Mouse (Mus musculus): Measurements from ENCODE around the gene Ifngr2. TPM values are rescaled to one million over a fixed set of nuclear protein-coding genes. Genes with fewer than 3 reads are reported as not detected.
A peak's percentile ranks its signal among the peaks of the same experiment; 100 is the strongest.

Gene Ifngr2
- polyA plus RNA-seq, 1 experiment from 2014 or later: 117 TPM

DNA sequence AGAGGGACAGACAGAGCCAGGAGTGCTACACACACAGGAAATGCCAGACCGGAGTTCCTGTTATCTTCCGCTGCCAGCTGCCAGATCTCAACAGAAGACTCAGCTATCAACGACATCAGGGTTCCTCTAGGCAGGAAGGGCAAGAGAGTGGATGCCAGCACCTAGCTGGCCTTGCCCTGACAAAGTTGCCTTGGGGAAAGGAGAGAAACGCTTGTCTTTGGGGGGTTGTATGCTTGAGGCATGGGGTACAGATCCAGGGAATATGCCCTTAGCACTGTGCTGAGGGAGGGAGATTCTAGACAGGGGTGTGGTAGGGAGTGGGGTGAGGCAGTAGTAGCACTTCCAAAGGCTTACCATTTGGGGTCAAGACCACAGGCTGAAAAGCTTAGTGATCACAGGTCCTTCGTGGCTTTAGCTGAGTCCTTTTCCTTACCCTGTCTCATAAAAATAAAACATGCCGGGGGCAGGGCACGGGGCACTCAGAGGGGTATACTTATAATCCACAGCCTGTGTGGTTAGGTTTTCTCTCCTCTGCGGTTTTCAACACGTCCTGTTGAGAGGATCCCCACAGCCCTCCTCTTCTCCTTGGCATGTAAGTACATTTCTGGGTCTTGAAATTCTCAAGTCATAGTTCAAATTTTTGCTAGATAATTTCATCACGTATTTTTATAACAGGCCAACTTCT, 1.1 kb upstream of the Ifngr2 start:
- Histone ChIP-seq H3K36me3 (ENCODE audit: control insufficient read depth, insufficient read depth, low read length) (no peaks in the 10 kb centered on the region), H3K9me3 (ENCODE audit: control insufficient read depth, low read length) (no peaks in the 10 kb centered on the region), H3K27ac (ENCODE audit: low read length) (peak overlapping the region; percentile 90), H3K9ac (ENCODE audit: low read depth, low read length) (no peak overlapping the region), H3K4me2 (ENCODE audit: low read depth, low read length) (peak overlapping the region; percentile 75; the same call in 1 of the 2 replicates), H3K4me3 (ENCODE audit: low read length) (no peak overlapping the region), H3K4me1 (ENCODE audit: control insufficient read depth, insufficient read depth, low read length) (peaks cover 23% of the 10 kb centered on the region), H3K27me3 (replicated peaks; ENCODE audit: control insufficient read depth, insufficient read depth, low read length) (no peaks in the 10 kb centered on the region)
- ATAC-seq: no peak
- WGBS: 60% methylated on average over 10 of the region's 10 CpGs

DNA sequence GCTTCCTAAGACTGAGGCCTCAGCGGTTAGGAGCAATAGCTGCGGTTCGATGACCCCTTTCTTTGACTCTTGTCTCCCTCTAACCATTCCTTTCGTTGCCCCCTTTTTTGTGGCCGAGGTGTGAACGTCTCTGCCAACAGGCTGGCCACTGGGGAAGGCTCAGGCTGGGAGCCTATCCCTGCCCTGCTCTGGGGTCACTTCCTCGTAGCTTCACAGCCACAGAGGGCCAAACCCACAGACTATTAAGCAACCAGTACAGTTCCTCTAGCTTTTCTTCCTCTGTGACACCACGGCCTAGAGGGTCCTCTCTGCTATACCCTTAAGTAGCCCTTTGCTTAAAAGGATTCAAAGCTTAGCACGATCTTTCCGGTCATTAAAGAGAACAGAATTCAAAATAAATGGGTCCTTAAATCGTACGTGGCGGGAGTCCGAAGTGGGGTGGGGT, 459 bp upstream of the Ifngr2 start:
- no peaks in the 10 kb centered on the region for H3K27me3 ChIP-seq (replicated peaks; ENCODE audit: control insufficient read depth, insufficient read depth, low read length)

DNA sequence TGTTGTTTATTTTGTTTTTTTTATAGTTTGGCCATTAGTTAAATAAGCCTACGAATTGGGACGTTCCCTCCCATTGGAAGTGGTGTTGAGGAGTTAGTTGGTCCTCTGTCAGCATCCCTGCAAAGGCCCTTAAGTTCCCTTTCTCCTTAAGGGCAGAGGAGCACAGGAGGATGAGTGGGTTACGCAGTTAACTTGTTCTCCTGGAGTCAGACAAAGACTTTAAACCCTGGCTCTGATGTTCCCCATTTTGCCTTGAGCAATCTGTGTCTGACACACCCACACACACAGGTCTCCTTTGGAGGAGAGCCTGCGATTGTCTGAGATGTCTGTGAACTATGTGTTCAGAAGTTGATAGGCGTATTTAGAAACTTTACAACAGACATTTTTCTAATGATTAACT, 1.1 kb downstream of the Ifngr2 start:
- Histone ChIP-seq H3K4me2 (ENCODE audit: low read depth, low read length) (peak overlapping the region; percentile 75), H3K9me3 (ENCODE audit: control insufficient read depth, low read length) (no peaks in the 10 kb centered on the region), H3K4me3 (ENCODE audit: low read length) (peak overlapping the region; percentile 92), H3K36me3 (ENCODE audit: control insufficient read depth, insufficient read depth, low read length) (no peaks in the 10 kb centered on the region), H3K27me3 (replicated peaks; ENCODE audit: control insufficient read depth, insufficient read depth, low read length) (no peaks in the 10 kb centered on the region), H3K9ac (ENCODE audit: low read depth, low read length) (peak overlapping the region; percentile 99), H3K4me1 (ENCODE audit: control insufficient read depth, insufficient read depth, low read length) (peaks cover 31% of the 10 kb centered on the region), H3K27ac (ENCODE audit: low read length) (peak overlapping the region; percentile 90)
- 43% methylated on average over 5 of the region's 5 CpGs for WGBS
- peak; percentile 57 for ATAC-seq

More for the DNA sequence above, 459 bp upstream of the Ifngr2 start:
- peak; percentile 39 for ATAC-seq
- H3K36me3 ChIP-seq (ENCODE audit: control insufficient read depth, insufficient read depth, low read length): no peaks in the 10 kb centered on the region
- no peaks in the 10 kb centered on the region for H3K9me3 ChIP-seq (ENCODE audit: control insufficient read depth, low read length)
- WGBS: 15% methylated on average over 14 of the region's 14 CpGs
- peak overlapping the region; percentile 75 for H3K4me2 ChIP-seq (ENCODE audit: low read depth, low read length)
- peak overlapping the region; percentile 99 for H3K9ac ChIP-seq (ENCODE audit: low read depth, low read length)
- H3K27ac ChIP-seq (ENCODE audit: low read length): peak overlapping the region; percentile 90
- H3K4me1 ChIP-seq (ENCODE audit: control insufficient read depth, insufficient read depth, low read length): peaks cover 24% of the 10 kb centered on the region
- peak overlapping the region; percentile 92 for H3K4me3 ChIP-seq (ENCODE audit: low read length)

DNA sequence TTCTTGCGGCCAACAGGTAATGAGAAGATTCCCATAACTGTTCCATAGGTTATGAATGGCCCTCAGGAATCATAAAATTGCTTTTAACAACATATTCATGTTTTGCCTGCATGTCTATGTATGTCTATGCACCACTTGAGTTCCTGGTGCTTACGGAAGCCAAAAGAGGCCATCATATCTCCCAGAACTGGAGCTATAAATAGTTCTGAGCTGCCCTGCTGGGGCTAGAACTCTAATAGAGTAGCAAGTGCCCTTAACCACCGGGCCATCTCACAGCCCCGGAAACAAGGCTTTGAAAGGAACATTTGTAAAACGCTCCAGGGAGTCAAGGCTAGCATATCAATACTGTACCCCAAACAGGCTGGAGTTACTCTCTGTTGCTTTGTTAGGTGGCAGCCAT, 1.7 kb downstream of the Ifngr2 start:
- WGBS: 24% methylated on average over 5 of the region's 5 CpGs
- Histone ChIP-seq H3K36me3 (ENCODE audit: control insufficient read depth, insufficient read depth, low read length) (no peaks in the 10 kb centered on the region), H3K27ac (ENCODE audit: low read length) (peak overlapping the region; percentile 87), H3K4me1 (ENCODE audit: control insufficient read depth, insufficient read depth, low read length) (peaks cover 37% of the 10 kb centered on the region), H3K4me3 (ENCODE audit: low read length) (peak overlapping the region; percentile 41), H3K4me2 (ENCODE audit: low read depth, low read length) (peak overlapping the region; percentile 53), H3K9ac (ENCODE audit: low read depth, low read length) (peak overlapping the region; percentile 56), H3K27me3 (replicated peaks; ENCODE audit: control insufficient read depth, insufficient read depth, low read length) (no peaks in the 10 kb centered on the region), H3K9me3 (ENCODE audit: control insufficient read depth, low read length) (no peaks in the 10 kb centered on the region)
- ATAC-seq: no peak

DNA sequence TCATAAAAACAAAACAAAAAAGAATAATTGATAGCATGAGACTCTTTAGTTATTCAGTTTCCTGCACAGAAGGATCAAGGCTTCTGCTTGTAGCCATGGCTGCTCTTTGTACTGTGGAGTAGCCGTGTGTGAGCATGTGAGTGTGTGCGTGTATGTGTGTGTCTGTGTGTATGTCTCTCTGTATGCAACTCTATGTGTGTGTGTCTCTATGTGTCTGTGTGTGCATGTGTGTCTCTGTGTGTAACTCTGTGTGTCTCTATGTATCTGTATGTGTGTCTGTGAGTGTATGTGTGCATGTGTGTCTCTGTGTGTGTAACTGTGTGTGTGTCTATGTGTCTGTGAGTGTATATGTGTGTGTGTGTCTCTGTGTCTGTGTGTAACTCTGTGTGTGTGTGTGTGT, 2.1 kb downstream of the Ifngr2 start:
- Histone ChIP-seq H3K4me1 (ENCODE audit: control insufficient read depth, insufficient read depth, low read length) (peaks cover 41% of the 10 kb centered on the region), H3K9ac (ENCODE audit: low read depth, low read length) (peak overlapping the region; percentile 56), H3K4me2 (ENCODE audit: low read depth, low read length) (peak overlapping the region; percentile 53), H3K9me3 (ENCODE audit: control insufficient read depth, low read length) (no peaks in the 10 kb centered on the region), H3K4me3 (ENCODE audit: low read length) (peak overlapping the region; percentile 41), H3K27me3 (replicated peaks; ENCODE audit: control insufficient read depth, insufficient read depth, low read length) (no peaks in the 10 kb centered on the region), H3K27ac (ENCODE audit: low read length) (peak overlapping the region; percentile 87), H3K36me3 (ENCODE audit: control insufficient read depth, insufficient read depth, low read length) (no peaks in the 10 kb centered on the region)
- ATAC-seq: no peak
- 62% methylated on average over 2 of the region's 2 CpGs for WGBS

DNA sequence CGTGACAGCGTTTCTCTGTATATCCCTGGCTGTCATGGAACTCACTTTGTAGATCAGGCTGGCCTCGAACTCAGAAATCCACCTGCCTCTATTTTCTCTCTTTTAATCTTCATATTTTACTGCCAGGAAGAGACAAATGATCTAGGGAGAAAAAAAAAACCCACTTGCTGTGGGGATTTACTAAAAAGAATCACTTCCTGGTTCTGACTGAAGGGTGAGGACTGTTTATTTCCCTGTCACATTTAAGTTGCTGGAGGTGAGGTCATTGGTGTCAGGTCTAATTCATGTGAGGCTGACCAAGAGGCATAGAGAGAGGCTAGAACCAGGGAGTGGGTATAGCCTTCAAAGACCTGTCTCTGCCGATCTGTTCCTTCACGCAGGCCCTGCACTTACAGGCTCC, 2.7 kb downstream of the Ifngr2 start:
- Histone ChIP-seq H3K9me3 (ENCODE audit: control insufficient read depth, low read length) (no peaks in the 10 kb centered on the region), H3K4me3 (ENCODE audit: low read length) (0 out of 2 replicates have a peak overlapping the region, but pooled peaks have one; percentile 2), H3K27ac (ENCODE audit: low read length) (peak overlapping the region; percentile 87), H3K4me2 (ENCODE audit: low read depth, low read length) (peak overlapping the region; percentile 53; the same call in 1 of the 2 replicates), H3K27me3 (replicated peaks; ENCODE audit: control insufficient read depth, insufficient read depth, low read length) (no peaks in the 10 kb centered on the region), H3K36me3 (ENCODE audit: control insufficient read depth, insufficient read depth, low read length) (no peaks in the 10 kb centered on the region), H3K4me1 (ENCODE audit: control insufficient read depth, insufficient read depth, low read length) (peaks cover 47% of the 10 kb centered on the region), H3K9ac (ENCODE audit: low read depth, low read length) (0 out of 2 replicates have a peak overlapping the region, but pooled peaks have one; percentile 56)
- 69% methylated on average over 5 of the region's 5 CpGs for WGBS
- ATAC-seq: no peak

DNA sequence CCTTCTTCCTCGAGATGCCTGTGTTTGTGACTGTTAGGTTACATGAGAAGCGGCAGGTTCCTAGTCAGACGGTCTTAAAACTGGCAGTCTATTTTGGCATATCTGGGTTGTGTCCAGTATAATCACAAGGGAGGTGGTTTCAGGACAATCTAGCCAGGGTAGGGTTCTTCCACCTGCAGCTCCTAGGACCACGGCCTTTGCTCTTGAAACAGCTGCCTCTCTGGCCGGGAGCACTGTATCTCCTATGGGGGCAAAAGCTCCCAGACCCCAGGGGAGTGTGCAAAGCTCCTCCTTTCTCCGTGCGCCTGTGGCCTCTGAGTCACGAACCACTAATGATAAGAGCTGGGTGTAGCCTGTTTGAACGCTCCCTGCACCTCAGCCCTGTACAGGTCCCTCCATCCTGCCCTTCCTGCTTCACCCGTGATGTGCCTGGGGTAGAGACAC, 4.2 kb downstream of the Ifngr2 start:
- 0 out of 2 replicates have a peak overlapping the region, but pooled peaks have one; percentile 21 for H3K9ac ChIP-seq (ENCODE audit: low read depth, low read length)
- no peak overlapping the region for H3K4me3 ChIP-seq (ENCODE audit: low read length)
- WGBS: 47% methylated on average over 10 of the region's 10 CpGs
- H3K27me3 ChIP-seq (replicated peaks; ENCODE audit: control insufficient read depth, insufficient read depth, low read length): no peaks in the 10 kb centered on the region
- H3K4me1 ChIP-seq (ENCODE audit: control insufficient read depth, insufficient read depth, low read length): peaks cover 51% of the 10 kb centered on the region
- H3K9me3 ChIP-seq (ENCODE audit: control insufficient read depth, low read length): no peaks in the 10 kb centered on the region
- H3K4me2 ChIP-seq (ENCODE audit: low read depth, low read length): peak overlapping the region; percentile 9; the same call in 1 of the 2 replicates
- H3K27ac ChIP-seq (ENCODE audit: low read length): peak overlapping the region; percentile 86
- no peaks in the 10 kb centered on the region for H3K36me3 ChIP-seq (ENCODE audit: control insufficient read depth, insufficient read depth, low read length)
- ATAC-seq: peak; percentile 72

DNA sequence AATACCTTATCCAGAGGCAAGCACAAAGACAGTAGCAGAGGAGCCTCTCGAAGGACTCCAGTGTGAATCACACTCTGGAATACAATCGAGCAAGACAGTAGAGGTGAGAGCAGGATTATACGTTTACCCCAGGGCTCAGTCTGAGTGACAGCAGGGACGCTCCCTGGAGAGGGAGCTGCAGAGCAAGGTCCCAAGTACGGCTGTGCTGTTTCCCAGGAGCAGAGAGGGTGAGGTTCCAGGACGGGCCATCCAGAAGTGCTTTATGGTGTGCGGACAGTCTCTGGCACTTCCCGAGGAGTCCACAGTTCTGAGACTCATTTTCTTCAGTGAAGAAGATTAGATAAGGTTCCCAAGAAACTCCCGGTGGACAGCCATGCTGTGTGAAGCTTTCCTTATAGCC, 5.2 kb downstream of the Ifngr2 start:
- WGBS: 44% methylated on average over 9 of the region's 9 CpGs
- Histone ChIP-seq H3K27ac (ENCODE audit: low read length) (peak overlapping the region; percentile 86), H3K9me3 (ENCODE audit: control insufficient read depth, low read length) (no peaks in the 10 kb centered on the region), H3K4me3 (ENCODE audit: low read length) (no peak overlapping the region), H3K27me3 (replicated peaks; ENCODE audit: control insufficient read depth, insufficient read depth, low read length) (no peaks in the 10 kb centered on the region), H3K4me1 (ENCODE audit: control insufficient read depth, insufficient read depth, low read length) (peaks cover 53% of the 10 kb centered on the region), H3K4me2 (ENCODE audit: low read depth, low read length) (peak overlapping the region; percentile 24; the same call in 1 of the 2 replicates), H3K9ac (ENCODE audit: low read depth, low read length) (peak overlapping the region; percentile 21), H3K36me3 (ENCODE audit: control insufficient read depth, insufficient read depth, low read length) (no peaks in the 10 kb centered on the region)
- peak; percentile 57 for ATAC-seq

DNA sequence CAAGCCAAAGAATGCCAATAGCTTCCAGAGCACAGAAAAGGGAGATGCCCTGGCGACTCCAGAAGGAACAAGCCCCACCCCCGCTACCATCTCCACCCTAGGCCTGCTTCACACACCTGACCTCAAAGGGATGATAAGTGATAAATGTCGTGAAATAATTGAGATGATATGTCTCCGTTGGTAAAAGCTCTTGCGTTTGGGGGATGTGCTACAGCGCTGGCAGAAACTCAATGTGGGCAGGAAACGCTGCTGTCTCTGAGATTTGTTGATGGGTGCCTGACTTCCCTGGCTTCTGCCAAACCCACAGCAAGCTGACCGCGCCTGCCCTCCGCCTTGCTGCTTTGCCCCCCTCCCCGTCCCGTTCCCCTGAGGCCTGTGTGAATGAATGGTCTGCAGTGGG, 6.8 kb downstream of the Ifngr2 start:
- no peak overlapping the region for H3K9ac ChIP-seq (ENCODE audit: low read depth, low read length)
- no peak overlapping the region for H3K4me3 ChIP-seq (ENCODE audit: low read length)
- no peak for ATAC-seq
- H3K4me1 ChIP-seq (ENCODE audit: control insufficient read depth, insufficient read depth, low read length): peaks cover 50% of the 10 kb centered on the region
- H3K36me3 ChIP-seq (ENCODE audit: control insufficient read depth, insufficient read depth, low read length): no peaks in the 10 kb centered on the region; the same call in 1 of the 2 replicates
- no peak overlapping the region for H3K4me2 ChIP-seq (ENCODE audit: low read depth, low read length)
- H3K27me3 ChIP-seq (replicated peaks; ENCODE audit: control insufficient read depth, insufficient read depth, low read length): no peaks in the 10 kb centered on the region
- 40% methylated on average over 12 of the region's 12 CpGs for WGBS
- H3K27ac ChIP-seq (ENCODE audit: low read length): peak overlapping the region; percentile 43; the same call in 1 of the 2 replicates
- no peaks in the 10 kb centered on the region for H3K9me3 ChIP-seq (ENCODE audit: control insufficient read depth, low read length)

All from intestine, embryonic 16.5 days (tissue).